Mouse (Mus musculus) midbrain, embryonic 14.5 days (tissue): ENCODE measurements around the gene Ttc30b. TPM values are rescaled to one million over a fixed set of nuclear protein-coding genes. Genes with fewer than 3 reads are reported as not detected.
A peak's percentile ranks its signal among the peaks of the same experiment; 100 is the strongest.
"Not testable (repeated sequence)": the region's sequence is repeated elsewhere in the genome, so short reads cannot be mapped to it uniquely, and the experiment has no call there.

ENCODE experiments used
- ATAC-seq: fragments of 200-750 bp; cut with Nextera tagmentation; 2 replicates; pipeline ENCODE4 v1.8.0; 2017; ENCODE audit warnings: moderate number of reproducible peaks, moderate library complexity; ENCODE audit not compliant: low FRiP score, low TSS enrichment
- DNase-seq: peaks from one replicate; pipeline ENCODE4 v3.0.0-alpha.2; 2015
- H3K27ac ChIP-seq: fragments of 300-500 bp; sonication (generic); replicated peaks from 2 replicates; pipeline ENCODE4 v1.5.1; 2014; ENCODE audit warnings: mild to moderate bottlenecking, low read depth, low read length, moderate library complexity
- H3K27me3 ChIP-seq: fragments of 300-500 bp; sonication (generic); 2 replicates; pipeline ENCODE4 v1.6.1; 2014; ENCODE audit warnings: low read length, control low read depth, mixed read lengths; ENCODE audit not compliant: control insufficient read depth, insufficient read depth
- H3K36me3 ChIP-seq: fragments of 300-500 bp; sonication (generic); 2 replicates; pipeline ENCODE4 v1.6.1; 2014; ENCODE audit warnings: low read length, control low read depth; ENCODE audit not compliant: control insufficient read depth, insufficient read depth
- H3K4me1 ChIP-seq: fragments of 300-500 bp; sonication (generic); 2 replicates; pipeline ENCODE4 v1.6.1; 2014; ENCODE audit warnings: mild to moderate bottlenecking, antibody characterized with exemption, low read length, control low read depth; ENCODE audit not compliant: control insufficient read depth, insufficient read depth
- H3K4me2 ChIP-seq: fragments of 300-500 bp; sonication (generic); 2 replicates; pipeline ENCODE4 v1.6.1; 2014; ENCODE audit warnings: mild to moderate bottlenecking, low read length, moderate library complexity
- H3K4me3 ChIP-seq: fragments of 300-500 bp; sonication (generic); replicated peaks from 2 replicates; pipeline ENCODE4 v1.5.1; 2014; ENCODE audit warnings: low read depth, low read length
- H3K9ac ChIP-seq: fragments of 300-500 bp; sonication (generic); replicated peaks from 2 replicates; pipeline ENCODE4 v1.6.1; 2014; ENCODE audit warnings: mild to moderate bottlenecking, low read length, moderate library complexity
- H3K9me3 ChIP-seq: fragments of 300-500 bp; sonication (generic); 2 replicates; pipeline ENCODE4 v1.6.1; 2016; ENCODE audit warnings: low read length, control low read depth, mixed read lengths; ENCODE audit not compliant: control insufficient read depth
- WGBS: fragments of 180-500 bp; shearing (Covaris S2); extraction: QIAGEN DNeasy Blood & Tissue Kit; methylation state at CpG from one replicate; pipeline ENCODE4 v1.1.7; 2014; 5-methylcytosine and 5-hydroxymethylcytosine counted together
- polyA plus RNA-seq: library from polyadenylated mRNA; unstranded; fragments of >200 nt; fragmentation: Nextera tagmentation; extraction: Ambion mirVana; gene quantifications from 2 replicates; pipeline ENCODE4 v1.2.1, GENCODE M21; 2014

Ttc30b gene
- 17.0 and 21.2 TPM in 2 replicates for polyA plus RNA-seq

GRCm38 (mm10) chr2:75938117-75939063 lies at the start of gene Ttc30b:
Ttc30b (minus strand) TSS chr2:75938585.
- Histone ChIP-seq H3K27ac (peak within 1 kb of the TSS; percentile 87), H3K4me1 (peaks cover 7% of the 10 kb centered on the region; the same call in 1 of the 2 replicates), H3K27me3 (no peaks in the 10 kb centered on the region), H3K9ac (peak within 1 kb of the TSS; percentile 59), H3K9me3 (no peaks in the 10 kb centered on the region), H3K36me3 (no peaks in the 10 kb centered on the region), H3K4me2 (peak within 1 kb of the TSS; percentile 69), H3K4me3 (peak within 1 kb of the TSS; percentile 45)
- 3% methylated on average over 39 of the region's 42 CpGs for WGBS
- DNase-seq (peak; percentile 92), ATAC-seq (peak; percentile 87)

GRCm38 (mm10) chr2:75987739-75988138 lies 49.4 kb upstream of the Ttc30b start:
- DNase-seq, result no peak
- Histone ChIP-seq H3K36me3 (no peaks in the 10 kb centered on the region), H3K27me3 (no peaks in the 10 kb centered on the region), H3K9me3 (no peaks in the 10 kb centered on the region), H3K4me2 (no peak overlapping the region), H3K9ac (no peak overlapping the region), H3K4me1 (peaks cover 14% of the 10 kb centered on the region), H3K4me3 (no peak overlapping the region), H3K27ac (peak overlapping the region; percentile 82)
- 76% methylated on average over 9 of the region's 9 CpGs for WGBS
- ATAC-seq, result no peak

- Histone ChIP-seq H3K27me3 (no peaks in the 10 kb centered on the region), H3K4me2 (no peak overlapping the region), H3K4me3 (no peak overlapping the region), H3K9me3 (no peaks in the 10 kb centered on the region), H3K36me3 (no peaks in the 10 kb centered on the region), H3K27ac (peak overlapping the region; percentile 15; the same call in 1 of the 2 replicates), H3K4me1 (peaks cover 14% of the 10 kb centered on the region), H3K9ac (no peak overlapping the region)
- WGBS, result 7% methylated on average over 2 of the region's 2 CpGs
- ATAC-seq (peak; percentile 69), DNase-seq (peak; percentile 91)
These were observed 46.7 kb upstream of the Ttc30b start for GRCm38 (mm10) chr2:75985124-75985523.

- Histone ChIP-seq H3K9ac (no peak overlapping the region), H3K27me3 (no peaks in the 10 kb centered on the region), H3K4me1 (peaks cover 7% of the 10 kb centered on the region), H3K4me2 (no peak overlapping the region), H3K36me3 (no peaks in the 10 kb centered on the region), H3K27ac (no peak overlapping the region), H3K4me3 (no peak overlapping the region), H3K9me3 (no peaks in the 10 kb centered on the region)
- ATAC-seq (no peak), DNase-seq (no peak)
- WGBS, result 78% methylated on average over 3 of the region's 3 CpGs
These were observed 45.5 kb upstream of the Ttc30b start for GRCm38 (mm10) chr2:75983847-75984246.

GRCm38 (mm10) chr2:75983091-75983490 lies 44.7 kb upstream of the Ttc30b start:
- DNase-seq, result no peak
- ATAC-seq, result no peak
- Histone ChIP-seq H3K4me3 (no peak overlapping the region), H3K9ac (no peak overlapping the region), H3K36me3 (no peaks in the 10 kb centered on the region), H3K4me1 (peaks cover 5% of the 10 kb centered on the region), H3K9me3 (no peaks in the 10 kb centered on the region), H3K27ac (no peak overlapping the region), H3K27me3 (no peaks in the 10 kb centered on the region), H3K4me2 (no peak overlapping the region)
- over 99% methylated on average over 3 of the region's 3 CpGs for WGBS

GRCm38 (mm10) chr2:75982626-75983025 lies 44.2 kb upstream of the Ttc30b start:
- no peak overlapping the region for H3K27ac ChIP-seq
- H3K9me3 ChIP-seq, result no peaks in the 10 kb centered on the region
- WGBS, result 95% methylated on average over 4 of the region's 4 CpGs
- H3K4me2 ChIP-seq, result no peak overlapping the region
- no peak for ATAC-seq
- H3K27me3 ChIP-seq, result no peaks in the 10 kb centered on the region
- no peak for DNase-seq
- H3K36me3 ChIP-seq, result no peaks in the 10 kb centered on the region
- H3K4me1 ChIP-seq, result peaks cover under 1% of the 10 kb centered on the region
- no peak overlapping the region for H3K4me3 ChIP-seq
- H3K9ac ChIP-seq, result no peak overlapping the region

- H3K36me3 ChIP-seq, H3K27ac ChIP-seq, H3K27me3 ChIP-seq, H3K9me3 ChIP-seq, H3K4me1 ChIP-seq: not testable (repeated sequence)
- H3K4me2 ChIP-seq, result peak within 1 kb of the TSS; percentile 68
- peak within 1 kb of the TSS; percentile 39 for H3K4me3 ChIP-seq
- peak within 1 kb of the TSS; percentile 42; the same call in 1 of the 2 replicates for H3K9ac ChIP-seq
- DNase-seq, result peak; percentile 94
- peak; percentile 69 for ATAC-seq
- 2% methylated on average over 29 of the region's 34 CpGs for WGBS
These were observed 43.2 kb upstream of the Ttc30b start, which contains the start of gene Ttc30a1 for GRCm38 (mm10) chr2:75981440-75982081. Ttc30a1 (minus strand) TSS chr2:75981967.

- Histone ChIP-seq H3K4me2 (peak overlapping the region; percentile 68), H3K4me3 (peak overlapping the region; percentile 39)
- not testable (repeated sequence) for H3K27me3 ChIP-seq, ATAC-seq, DNase-seq, H3K9me3 ChIP-seq, H3K36me3 ChIP-seq, H3K27ac ChIP-seq, H3K9ac ChIP-seq, H3K4me1 ChIP-seq
- WGBS, result 96% methylated on average over 13 of the region's 13 CpGs
These were observed 42.6 kb upstream of the Ttc30b start for GRCm38 (mm10) chr2:75980933-75981439.
